Mouse (Mus musculus): ENCODE data around the gene Dlst. TPM values are rescaled to one million over a fixed set of nuclear protein-coding genes. Genes with fewer than 3 reads are reported as not detected.

The Dlst gene
- 427 TPM for polyA plus RNA-seq (2014; fragmentation: Illumina TruSeq; extraction: RNeasy Lipid Tissue Mini Kit (QIAGEN cat#74804); ENCODE audit: low replicate concordance)

DNA sequence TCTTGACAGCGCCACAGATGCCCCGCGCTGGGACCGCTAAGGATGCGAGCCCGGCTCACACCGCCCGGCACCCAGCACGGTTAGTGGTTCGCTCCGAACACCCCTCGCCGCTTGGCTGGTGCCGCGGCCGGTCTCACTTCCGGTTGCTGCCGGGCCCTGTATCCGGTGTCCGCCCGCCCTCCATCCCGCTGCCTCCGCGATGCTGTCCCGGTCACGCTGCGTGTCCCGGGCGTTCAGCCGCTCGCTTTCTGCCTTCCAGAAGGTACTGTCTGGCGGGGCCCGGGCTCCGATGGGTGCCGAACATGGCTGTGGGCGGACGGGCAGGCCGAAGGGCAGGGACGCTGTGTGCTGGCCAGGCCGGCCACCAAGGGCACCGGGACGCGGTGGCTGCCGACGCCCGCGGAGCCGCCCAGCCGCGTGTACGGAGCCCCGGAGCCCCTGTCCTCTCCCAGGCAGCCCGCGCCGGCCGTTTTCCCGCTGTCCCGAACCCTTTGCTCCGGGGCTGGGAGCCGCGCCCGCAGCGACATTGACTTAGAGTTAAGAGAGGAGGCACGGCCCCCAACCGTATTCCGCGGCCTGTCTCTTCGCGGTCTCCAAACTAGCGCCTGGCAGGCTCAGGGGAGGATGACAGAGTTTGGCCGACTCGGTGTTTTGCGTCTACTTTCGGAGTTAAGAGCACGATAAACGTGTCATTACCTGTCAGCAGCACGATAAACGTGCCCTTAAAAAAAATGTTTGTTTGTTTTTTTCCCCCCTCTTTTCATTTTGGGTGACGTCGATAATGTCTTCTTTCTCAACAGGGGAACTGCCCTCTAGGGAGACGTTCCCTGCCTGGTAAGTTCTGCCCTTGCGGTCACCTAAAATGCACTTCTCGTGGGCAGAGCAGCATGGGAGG lies at the start of gene Dlst, which contains the start of gene Prox2:
Gene Dlst, plus strand, starts transcription at position 136 of the 895 bp plus-strand sequence.
Gene Prox2, minus strand, starts transcription at position 62 of the 895 bp plus-strand sequence.

DNA sequence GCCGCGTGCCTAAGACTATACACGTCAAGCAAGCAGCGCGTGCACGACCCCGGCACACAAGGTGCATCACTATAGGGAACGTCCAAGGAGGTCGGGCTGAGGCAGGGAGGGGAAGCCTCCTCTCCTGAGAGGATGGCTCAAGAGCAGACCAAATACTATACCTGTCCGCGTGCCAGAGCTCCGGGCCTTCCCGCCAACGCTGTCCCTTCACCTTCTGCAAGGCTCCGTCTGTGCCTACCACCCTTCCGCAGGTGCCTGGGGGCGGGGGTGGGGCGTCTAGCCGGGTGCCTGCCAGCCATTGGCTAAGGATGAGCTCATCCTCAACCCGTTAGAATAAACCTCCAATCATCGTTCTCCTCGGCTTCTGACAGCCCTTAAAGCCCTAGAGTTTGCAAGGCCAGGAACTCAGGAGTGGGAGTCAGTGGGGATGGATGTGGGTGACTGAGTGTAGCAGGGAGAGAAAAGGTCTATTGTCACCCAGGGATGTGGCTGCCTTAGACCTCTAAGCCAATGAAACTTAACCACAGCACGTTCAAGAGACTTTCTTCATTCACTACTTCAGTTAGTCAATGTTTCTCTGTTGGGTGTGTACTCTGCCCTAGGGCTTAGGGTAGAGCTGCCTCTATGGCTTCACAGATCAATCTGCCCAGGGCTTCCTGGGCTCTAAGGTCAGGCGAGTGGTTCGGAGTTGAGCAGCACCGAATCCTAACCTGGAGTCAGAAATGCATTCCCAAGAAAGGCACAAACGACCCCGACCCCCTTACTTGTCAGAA lies 40.6 kb downstream of the Dlst start, which contains the start of gene Rps6kl1:
Gene Rps6kl1, minus strand, starts transcription at position 263 of the 773 bp plus-strand sequence.

DNA sequence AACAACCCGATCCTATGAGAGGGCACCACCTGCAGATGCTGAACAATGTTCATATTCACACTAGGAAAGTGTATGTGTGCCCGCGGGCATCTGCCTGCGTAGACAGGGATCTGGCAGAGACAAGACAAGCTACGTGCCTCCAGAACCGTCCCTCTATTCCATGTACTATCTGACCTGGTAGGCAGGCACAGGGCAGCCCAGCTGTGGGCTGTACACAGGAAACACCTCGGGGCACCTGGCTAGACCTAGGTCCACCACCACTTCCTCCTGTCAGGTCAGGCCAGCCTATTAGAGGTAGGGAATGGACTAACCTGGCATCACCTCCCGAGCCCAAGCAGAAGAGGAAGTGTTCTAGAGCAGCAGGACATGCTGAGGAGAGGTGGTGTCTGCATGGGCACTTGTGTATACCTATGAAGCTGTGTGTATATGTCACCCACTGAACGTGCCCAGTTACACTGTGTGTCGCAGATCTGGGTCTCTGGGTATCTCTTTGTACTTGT lies 67.2 kb downstream of the Dlst start, which contains the start of gene Pgf:
Gene Pgf, minus strand, starts transcription at position 51 of the 500 bp plus-strand sequence.

Other genes starting within 250 kb of the Dlst start
- gene Ltbp2, start 234.3 kb upstream of the Dlst start, polyA plus RNA-seq (2014; fragmentation: Illumina TruSeq; extraction: RNeasy Lipid Tissue Mini Kit (QIAGEN cat#74804); ENCODE audit: low replicate concordance) = 0.52 TPM
- 81.7 TPM for gene Fcf1, start 139.9 kb upstream of the Dlst start, polyA plus RNA-seq (2014; fragmentation: Illumina TruSeq; extraction: RNeasy Lipid Tissue Mini Kit (QIAGEN cat#74804); ENCODE audit: low replicate concordance)
- gene Arel1, start 139.9 kb upstream of the Dlst start, polyA plus RNA-seq (2014; fragmentation: Illumina TruSeq; extraction: RNeasy Lipid Tissue Mini Kit (QIAGEN cat#74804); ENCODE audit: low replicate concordance) = 19.0 TPM
- gene Ylpm1, start 114.5 kb upstream of the Dlst start, polyA plus RNA-seq (2014; fragmentation: Illumina TruSeq; extraction: RNeasy Lipid Tissue Mini Kit (QIAGEN cat#74804); ENCODE audit: low replicate concordance) = 37.5 TPM
- gene Prox2, start 74 bp upstream of the Dlst start, polyA plus RNA-seq (2014; fragmentation: Illumina TruSeq; extraction: RNeasy Lipid Tissue Mini Kit (QIAGEN cat#74804); ENCODE audit: low replicate concordance) = 0.19 TPM
- not detected for gene Rps6kl1, start 40.4 kb downstream of the Dlst start, polyA plus RNA-seq (2014; fragmentation: Illumina TruSeq; extraction: RNeasy Lipid Tissue Mini Kit (QIAGEN cat#74804); ENCODE audit: low replicate concordance)
- not detected for gene Pgf, start 67.0 kb downstream of the Dlst start, polyA plus RNA-seq (2014; fragmentation: Illumina TruSeq; extraction: RNeasy Lipid Tissue Mini Kit (QIAGEN cat#74804); ENCODE audit: low replicate concordance)
- 1.0 TPM for gene Eif2b2, start 108.6 kb downstream of the Dlst start, polyA plus RNA-seq (2014; fragmentation: Illumina TruSeq; extraction: RNeasy Lipid Tissue Mini Kit (QIAGEN cat#74804); ENCODE audit: low replicate concordance)
- gene Mlh3, start 159.8 kb downstream of the Dlst start, polyA plus RNA-seq (2014; fragmentation: Illumina TruSeq; extraction: RNeasy Lipid Tissue Mini Kit (QIAGEN cat#74804); ENCODE audit: low replicate concordance) = 6.8 TPM
- 13.5 TPM for gene Acyp1, start 177.6 kb downstream of the Dlst start, polyA plus RNA-seq (2014; fragmentation: Illumina TruSeq; extraction: RNeasy Lipid Tissue Mini Kit (QIAGEN cat#74804); ENCODE audit: low replicate concordance)
- gene Zc2hc1c, start 177.8 kb downstream of the Dlst start, polyA plus RNA-seq (2014; fragmentation: Illumina TruSeq; extraction: RNeasy Lipid Tissue Mini Kit (QIAGEN cat#74804); ENCODE audit: low replicate concordance) = 0.19 TPM
- 26.3 TPM for gene Nek9, start 228.5 kb downstream of the Dlst start, polyA plus RNA-seq (2014; fragmentation: Illumina TruSeq; extraction: RNeasy Lipid Tissue Mini Kit (QIAGEN cat#74804); ENCODE audit: low replicate concordance)